Mouse (Mus musculus) ES-E14 (cell line): ENCODE results near the gene Nucb1.

Experiments
- CHD2 ChIP-seq: IDR thresholded peaks from 2 replicates; pipeline ENCODE4 v1.6.1; 2014; ENCODE audit warnings: mild to moderate bottlenecking, low read depth, low read length, inconsistent platforms
- MAFK ChIP-seq: IDR thresholded peaks from 2 replicates; pipeline ENCODE4 v1.6.1; 2014; ENCODE audit warnings: mild to moderate bottlenecking, low read depth, low read length, inconsistent platforms; ENCODE audit not compliant: insufficient read depth
- ZNF384 ChIP-seq: IDR thresholded peaks from 2 replicates; pipeline ENCODE4 v1.6.1; 2012; ENCODE audit warnings: low read depth, low read length, inconsistent platforms

- no peak for TF ChIP-seq MAFK
- TF ChIP-seq CHD2, result no peak
- no peak for TF ChIP-seq ZNF384
Observed at GRCm38 (mm10) chr7:45489578-45489977, 20.6 kb downstream of the Nucb1 start.
